ENCODE assay signal across 8 mouse cellular contexts in the genomic region with DNA sequence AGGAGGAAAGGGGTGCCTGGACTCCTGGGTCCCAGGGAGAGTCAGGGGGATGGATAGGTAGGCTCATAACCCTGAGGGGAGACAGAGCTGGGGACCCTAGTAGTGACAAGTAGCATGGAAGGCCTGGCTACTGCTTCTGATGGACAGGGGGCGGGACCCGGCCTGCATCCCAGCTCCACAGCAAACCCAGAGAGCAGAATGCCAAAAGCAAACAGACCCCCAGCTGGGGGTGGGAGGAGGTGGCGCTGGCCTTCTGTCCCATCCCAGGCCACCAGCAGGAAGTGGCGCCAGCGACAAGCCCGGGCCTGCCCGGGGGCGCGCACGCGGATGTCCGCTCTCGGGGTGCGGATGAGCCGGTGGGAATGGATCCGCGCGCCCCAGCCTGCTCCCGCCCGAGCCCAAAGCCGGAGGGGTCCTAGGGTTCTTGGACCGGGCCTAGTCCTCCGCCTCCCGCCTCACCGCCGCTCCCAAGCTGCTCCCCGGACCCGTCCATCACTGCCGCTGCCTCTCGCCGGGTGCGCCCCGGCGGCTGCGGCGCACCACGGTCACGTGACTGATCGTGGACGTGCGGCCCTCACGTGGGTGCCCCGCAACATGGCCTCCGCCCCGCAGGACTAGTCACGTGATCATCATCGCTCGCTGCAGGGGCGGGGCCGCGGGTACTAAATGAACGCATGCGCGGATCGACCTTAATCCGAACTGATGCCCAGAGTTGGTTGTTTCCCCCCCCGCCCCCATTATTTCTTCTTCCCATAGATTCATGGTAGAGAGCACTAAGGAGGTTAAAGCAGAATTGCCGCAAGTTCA. TPM values are rescaled to one million over a fixed set of nuclear protein-coding genes. Genes with fewer than 3 reads are reported as not detected.
A peak's percentile ranks its signal among the peaks of the same experiment; 100 is the strongest.
DNase-seq lines count a peak whose midpoint lies in the region; ATAC-seq and TF ChIP-seq lines count a peak whose summit lies in the region.

A gene (minus strand): TSS at position 616 of the 807 bp plus-strand sequence.

- peaks cover 37% of the 10 kb centered on the region for H3K36me3 ChIP-seq in embryonic facial prominence, embryonic 14.5 days (ENCODE audit: control insufficient read depth, insufficient read depth, low read length)
- peaks cover 33% of the 10 kb centered on the region for H3K36me3 ChIP-seq in limb, embryonic 14.5 days (ENCODE audit: control insufficient read depth, insufficient read depth, low read length)
- peaks cover 18% of the 10 kb centered on the region for H3K36me3 ChIP-seq in midbrain, postnatal 0 days (ENCODE audit: insufficient read depth, low read length)

- peak within 1 kb of the TSS; percentile 78 for H3K4me2 ChIP-seq in embryonic facial prominence, embryonic 14.5 days (ENCODE audit: low read depth, low read length)
- H3K4me2 ChIP-seq in limb, embryonic 14.5 days (replicated peaks; ENCODE audit: low read depth, low read length, severe bottlenecking), result peak within 1 kb of the TSS; percentile 84
- H3K4me2 ChIP-seq in midbrain, postnatal 0 days (ENCODE audit: low read depth, low read length, poor library complexity, severe bottlenecking), result peak within 1 kb of the TSS; percentile 95

- peaks cover 11% of the 10 kb centered on the region for H3K4me1 ChIP-seq in embryonic facial prominence, embryonic 14.5 days (ENCODE audit: control insufficient read depth, insufficient read depth, low read length)
- peaks cover 7% of the 10 kb centered on the region; the same call in 1 of the 2 replicates for H3K4me1 ChIP-seq in limb, embryonic 14.5 days (ENCODE audit: control insufficient read depth, insufficient read depth, low read length)
- peaks cover 5% of the 10 kb centered on the region; the same call in 1 of the 2 replicates for H3K4me1 ChIP-seq in midbrain, postnatal 0 days (ENCODE audit: insufficient read depth, low read length)

- peak within 1 kb of the TSS; percentile 90 for H3K4me3 ChIP-seq in embryonic facial prominence, embryonic 14.5 days (ENCODE audit: low read depth, low read length)
- peak within 1 kb of the TSS; percentile 89 for H3K4me3 ChIP-seq in limb, embryonic 14.5 days (replicated peaks; ENCODE audit: low read length)
- H3K4me3 ChIP-seq in midbrain, postnatal 0 days (ENCODE audit: low read depth, low read length), result peak within 1 kb of the TSS; percentile 79

- peak; percentile 72 for ATAC-seq in embryonic facial prominence, embryonic 14.5 days (ENCODE audit: low read depth)
- ATAC-seq in limb, embryonic 14.5 days (ENCODE audit: low FRiP score, low read depth), result peak; percentile 86
- ATAC-seq in midbrain, postnatal 0 days (ENCODE audit: low FRiP score), result peak; percentile 87

- DNase-seq in 3T3-L1 (ENCODE audit: low read depth, low spot score), result peak; percentile 90
- DNase-seq in adrenal gland, postnatal 4 days (ENCODE audit: low spot score in 2 of 2), result peak; percentile 86 to 89
- peak; percentile 99 for DNase-seq in embryonic facial prominence, embryonic 14.5 days (ENCODE audit: low spot score)
- DNase-seq in heart, adult 8-10 months (ENCODE audit: low spot score), result peak; percentile 95
- DNase-seq in kidney, adult 9 months, result peak; percentile 96
- peak; percentile 98 for DNase-seq in limb, embryonic 14.5 days (ENCODE audit: low spot score)
- DNase-seq in midbrain, postnatal 0 days (ENCODE audit: low spot score), result peak; percentile 98
- peak; percentile 86 to 92 for DNase-seq in spleen, postnatal 14 days (ENCODE audit: low spot score in 2 of 2)

- peak; percentile 33 for TF ChIP-seq CTCF in midbrain, postnatal 0 days (IDR thresholded peaks at IDR 0.05)

- H3K27ac ChIP-seq in embryonic facial prominence, embryonic 14.5 days (replicated peaks; ENCODE audit: low read depth, low read length), result no peak within 1 kb of the TSS
- H3K27ac ChIP-seq in limb, embryonic 14.5 days (replicated peaks; ENCODE audit: low read depth, low read length), result no peak within 1 kb of the TSS
- H3K27ac ChIP-seq in midbrain, postnatal 0 days (ENCODE audit: low read depth, low read length), result peak within 1 kb of the TSS; percentile 71

- 0 out of 2 replicates have a peak, but pooled peaks have one; percentile 52 for TF ChIP-seq POLR2A in limb, embryonic 14.5 days (IDR thresholded peaks at IDR 0.05; ENCODE audit: borderline replicate concordance, extremely low read depth, insufficient read depth, insufficient read length)

- peak within 1 kb of the TSS; percentile 88 for H3K9ac ChIP-seq in embryonic facial prominence, embryonic 14.5 days (ENCODE audit: low read depth, low read length)
- H3K9ac ChIP-seq in limb, embryonic 14.5 days (ENCODE audit: low read depth, low read length, severe bottlenecking), result peak within 1 kb of the TSS; percentile 74
- H3K9ac ChIP-seq in midbrain, postnatal 0 days (replicated peaks; ENCODE audit: low read length, poor library complexity, severe bottlenecking), result peak within 1 kb of the TSS; percentile 86

- no peaks in the 10 kb centered on the region for H3K27me3 ChIP-seq in embryonic facial prominence, embryonic 14.5 days (replicated peaks; ENCODE audit: control insufficient read depth, insufficient read depth, low read length)
- no peaks in the 10 kb centered on the region for H3K27me3 ChIP-seq in limb, embryonic 14.5 days (ENCODE audit: control insufficient read depth, insufficient read depth, low read length)
- no peaks in the 10 kb centered on the region for H3K27me3 ChIP-seq in midbrain, postnatal 0 days (ENCODE audit: insufficient read depth, low read length)

- WGBS in embryonic facial prominence, embryonic 14.5 days, result 2% methylated on average over 20 of the region's 58 CpGs
- under 1% methylated on average over 24 of the region's 58 CpGs for WGBS in limb, embryonic 14.5 days
- under 1% methylated on average over 54 of the region's 58 CpGs for whole genome bisulfite sequencing in midbrain, postnatal 0 days

- H3K9me3 ChIP-seq in embryonic facial prominence, embryonic 14.5 days (ENCODE audit: control insufficient read depth, low read length), result no peaks in the 10 kb centered on the region
- H3K9me3 ChIP-seq in limb, embryonic 14.5 days (ENCODE audit: control insufficient read depth, low read length), result no peaks in the 10 kb centered on the region
- no peaks in the 10 kb centered on the region for H3K9me3 ChIP-seq in midbrain, postnatal 0 days (ENCODE audit: low read length)

RNA-seq across cellular contexts. Expression of the gene that starts here (rescaled TPM):
- 10 to 100 TPM; 75.8 to 78.4 TPM for total RNA-seq in adrenal gland, postnatal 4 days (2021)
- polyA plus RNA-seq in embryonic facial prominence, embryonic 14.5 days (2014; fragmentation: Nextera tagmentation; extraction: Ambion mirVana), result 120 and 132 TPM in 2 replicates
- total RNA-seq in heart, adult 8-10 months (2022), result 10 to 100 TPM; 24.3 to 26.9 (median 26.2) TPM
- polyA plus RNA-seq in limb, embryonic 14.5 days (2012; rRNA removed), result 127 and 164 TPM in 2 replicates
- polyA plus RNA-seq in limb, embryonic 14.5 days (2014; fragmentation: Nextera tagmentation; extraction: Ambion mirVana), result 133 and 140 TPM in 2 replicates
- 119 and 144 TPM in 2 replicates for total RNA-seq in midbrain, postnatal 0 days (2014; rRNA removed)
- polyA plus RNA-seq in midbrain, postnatal 0 days (2015; fragmentation: Nextera tagmentation; extraction: Ambion mirVana), result 254 and 258 TPM in 2 replicates
